Mouse (Mus musculus) MEL (cell line): ENCODE results near the gene Nucb1.

Experiments
- BHLHE40 ChIP-seq: IDR thresholded peaks from 2 replicates; pipeline ENCODE4 v1.6.1; 2012; ENCODE audit warnings: low read depth, mild to moderate bottlenecking, inconsistent platforms, low read length, improper control_type of control experiment, borderline replicate concordance
- CTCF ChIP-seq, 3 experiments: IDR thresholded peaks in 2 of 3; conservative IDR thresholded peaks in 1 of 3; 2 replicates each; pipeline ENCODE4 v1.5.1; 2011 to 2012; ENCODE audit warnings: low read length in 3 of 3, low read depth in 2 of 3, mild to moderate bottlenecking in 2 of 3, improper control_type of control experiment in 1 of 3, inconsistent platforms in 1 of 3, mixed read lengths in 1 of 3, moderate library complexity in 1 of 3; ENCODE audit not compliant: control insufficient read depth in 1 of 3, insufficient read depth in 1 of 3, poor library complexity in 1 of 3, severe bottlenecking in 1 of 3
- E2F4 ChIP-seq: IDR thresholded peaks from 2 replicates; pipeline ENCODE4 v1.6.1; 2011; ENCODE audit warnings: low read depth, low read length, improper control_type of control experiment, borderline replicate concordance
- EP300 ChIP-seq, 2 experiments: IDR thresholded peaks; 2 replicates each; pipeline ENCODE4 v1.6.1; 2011; ENCODE audit warnings: improper control_type of control experiment in 2 of 2, low read length in 2 of 2, low read depth in 1 of 2, mild to moderate bottlenecking in 1 of 2
- JUND ChIP-seq: IDR thresholded peaks from 2 replicates; pipeline ENCODE4 v1.6.1; 2011; ENCODE audit warnings: low read depth, mild to moderate bottlenecking, improper control_type of control experiment, low read length
- MAFK ChIP-seq: IDR thresholded peaks from 2 replicates; pipeline ENCODE4 v1.6.1; 2011; ENCODE audit warnings: low read depth, mild to moderate bottlenecking, low read length, improper control_type of control experiment, borderline replicate concordance
- POLR2A ChIP-seq, 2 experiments: IDR thresholded peaks; 2 replicates each; pipeline ENCODE4 v1.6.1; 2011 to 2012; ENCODE audit warnings: low read length in 2 of 2, mild to moderate bottlenecking in 2 of 2, control low read depth in 1 of 2, improper control_type of control experiment in 1 of 2, low read depth in 1 of 2, moderate library complexity in 1 of 2; ENCODE audit not compliant: control insufficient read depth in 1 of 2, insufficient read depth in 1 of 2, poor library complexity in 1 of 2
- POLR2AphosphoS5 ChIP-seq: IDR thresholded peaks from 2 replicates; pipeline ENCODE4 v1.6.1; 2012; ENCODE audit warnings: low read depth, borderline replicate concordance, mild to moderate bottlenecking, inconsistent platforms, low read length, moderate library complexity, mixed read lengths
- RAD21 ChIP-seq: IDR thresholded peaks from 2 replicates; pipeline ENCODE4 v1.6.1; 2011; ENCODE audit warnings: mild to moderate bottlenecking, low read depth, low read length, improper control_type of control experiment
- RCOR1 ChIP-seq: IDR thresholded peaks from 2 replicates; pipeline ENCODE4 v1.6.1; 2012; ENCODE audit warnings: low read depth, mild to moderate bottlenecking, inconsistent platforms, low read length, improper control_type of control experiment
- TCF12 ChIP-seq: IDR thresholded peaks from 2 replicates; pipeline ENCODE4 v1.6.1; 2014; ENCODE audit warnings: low read depth, mild to moderate bottlenecking, inconsistent platforms, low read length, improper control_type of control experiment, moderate library complexity
- USF1 ChIP-seq: IDR thresholded peaks from 2 replicates; pipeline ENCODE4 v1.6.1; 2014; ENCODE audit warnings: low read depth, mild to moderate bottlenecking, inconsistent platforms, low read length, improper control_type of control experiment, moderate library complexity
- ZNF384 ChIP-seq: IDR thresholded peaks from 2 replicates; pipeline ENCODE4 v1.6.1; 2012; ENCODE audit warnings: low read depth, mild to moderate bottlenecking, inconsistent platforms, low read length, improper control_type of control experiment

DNA sequence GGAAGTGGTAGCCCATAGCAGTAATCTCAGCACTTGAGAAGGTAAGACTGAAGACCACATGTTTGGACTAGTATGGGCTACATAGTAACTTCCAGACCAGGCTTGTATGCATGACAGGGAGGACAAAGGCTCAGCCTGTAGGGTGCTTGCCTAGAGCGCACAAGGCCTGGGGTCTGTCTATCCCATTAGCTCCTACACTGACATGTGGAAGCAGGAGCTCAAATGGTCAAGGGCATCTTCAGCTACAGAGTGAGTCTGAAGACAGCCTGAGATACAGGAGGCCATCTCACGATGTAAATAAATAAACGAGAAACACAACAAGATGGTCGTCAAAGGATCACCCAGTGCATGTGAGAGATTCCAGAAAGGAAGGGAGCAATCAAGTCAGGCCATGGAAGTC is 47.9 kb downstream of the Nucb1 start:
- TF ChIP-seq MAFK (no peak), CTCF (IDR thresholded peaks at IDR 0.05 in 2 of 3, conservative IDR thresholded peaks at IDR 0.05 in 1 of 3; ENCODE audit: control insufficient read depth in 1 of 3, insufficient read depth in 1 of 3, low read depth in 2 of 3, low read length in 3 of 3, poor library complexity in 1 of 3, severe bottlenecking in 1 of 3) (no peak), POLR2AphosphoS5 (no peak), POLR2A (IDR thresholded peaks at IDR 0.05; ENCODE audit: control insufficient read depth in 1 of 2, insufficient read depth in 1 of 2, low read depth in 1 of 2, low read length in 2 of 2, poor library complexity in 1 of 2) (no peak), USF1 (no peak), EP300 (IDR thresholded peaks at IDR 0.05; ENCODE audit: low read depth in 1 of 2, low read length in 2 of 2) (no peak), E2F4 (no peak), RCOR1 (no peak), RAD21 (no peak), TCF12 (no peak), BHLHE40 (no peak), JUND (no peak), ZNF384 (no peak)
